Mouse (Mus musculus) forebrain, embryonic 12.5 days (tissue): ENCODE results near the gene Hmga1. TPM values are rescaled to one million over a fixed set of nuclear protein-coding genes. Genes with fewer than 3 reads are reported as not detected.

Experiments used
- ATAC-seq: fragments of 200-750 bp; cut with Nextera tagmentation; 2 replicates; pipeline ENCODE4 v1.8.0; 2017; ENCODE audit warnings: moderate TSS enrichment; ENCODE audit not compliant: low FRiP score
- H3K27ac ChIP-seq: fragments of 300-500 bp; sonication (generic); 2 replicates; pipeline ENCODE4 v1.5.1; 2016; ENCODE audit warnings: mild to moderate bottlenecking
- H3K27me3 ChIP-seq: fragments of 300-500 bp; sonication (generic); 2 replicates; pipeline ENCODE4 v1.6.1; 2016; ENCODE audit warnings: mild to moderate bottlenecking
- H3K36me3 ChIP-seq: fragments of 300-500 bp; sonication (generic); replicated peaks from 2 replicates; pipeline ENCODE4 v1.6.1; 2016; ENCODE audit warnings: mild to moderate bottlenecking
- H3K4me1 ChIP-seq: fragments of 300-500 bp; sonication (generic); 2 replicates; pipeline ENCODE4 v1.6.1; 2016
- H3K4me2 ChIP-seq: fragments of 300-500 bp; sonication (generic); 2 replicates; pipeline ENCODE4 v1.6.1; 2016; ENCODE audit warnings: mild to moderate bottlenecking, moderate library complexity
- H3K4me3 ChIP-seq: fragments of 300-500 bp; sonication (generic); replicated peaks from 2 replicates; pipeline ENCODE4 v1.5.1; 2016; ENCODE audit warnings: mild to moderate bottlenecking
- H3K9ac ChIP-seq: fragments of 300-500 bp; sonication (generic); 2 replicates; pipeline ENCODE4 v1.6.1; 2016; ENCODE audit warnings: mild to moderate bottlenecking
- H3K9me3 ChIP-seq: fragments of 300-500 bp; sonication (generic); 2 replicates; pipeline ENCODE4 v1.6.1; 2016
- WGBS: fragments of 180-500 bp; shearing (Covaris S2); methylation state at CpG from one replicate; pipeline ENCODE4 v1.1.7; 2016; 5-methylcytosine and 5-hydroxymethylcytosine counted together
- polyA plus RNA-seq: library from polyadenylated mRNA; unstranded; fragments of >200 nt; fragmentation: Nextera tagmentation; extraction: Ambion mirVana; gene quantifications from 2 replicates; pipeline ENCODE4 v1.2.1, GENCODE M21; 2016

Gene Hmga1
- polyA plus RNA-seq, 1 experiment from 2014 or later = 214 TPM

DNA sequence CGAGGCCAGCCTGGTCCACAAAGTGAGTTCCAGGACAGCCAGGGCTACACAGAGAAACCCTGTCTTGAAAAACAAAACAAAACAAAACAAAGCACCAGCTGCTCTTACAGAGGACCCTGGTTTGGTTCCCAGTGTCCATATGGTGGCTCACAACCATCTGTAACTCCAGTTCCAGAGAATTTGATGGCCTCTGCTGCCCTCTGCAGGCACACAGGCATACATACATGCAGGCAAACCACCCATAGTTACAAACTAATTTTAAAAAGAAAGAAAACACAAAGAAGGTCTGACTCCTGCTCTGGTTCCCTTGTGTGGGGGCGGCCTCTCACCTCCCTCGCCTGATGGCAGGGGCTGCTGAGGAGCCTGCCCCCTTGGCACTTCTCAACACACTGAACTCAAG lies 22.9 kb upstream of the Hmga1 start:
- Histone ChIP-seq H3K9ac (no peak overlapping the region), H3K4me1 (peaks cover 4% of the 10 kb centered on the region; the same call in 1 of the 2 replicates), H3K9me3 (no peaks in the 10 kb centered on the region), H3K27me3 (0 out of 2 replicates have a peak, but pooled peaks cover 3% of the 10 kb centered on the region), H3K36me3 (no peaks in the 10 kb centered on the region), H3K4me2 (no peak overlapping the region), H3K4me3 (no peak overlapping the region), H3K27ac (no peak overlapping the region)
- 85% methylated on average over 3 of the region's 3 CpGs for WGBS
- no peak for ATAC-seq

DNA sequence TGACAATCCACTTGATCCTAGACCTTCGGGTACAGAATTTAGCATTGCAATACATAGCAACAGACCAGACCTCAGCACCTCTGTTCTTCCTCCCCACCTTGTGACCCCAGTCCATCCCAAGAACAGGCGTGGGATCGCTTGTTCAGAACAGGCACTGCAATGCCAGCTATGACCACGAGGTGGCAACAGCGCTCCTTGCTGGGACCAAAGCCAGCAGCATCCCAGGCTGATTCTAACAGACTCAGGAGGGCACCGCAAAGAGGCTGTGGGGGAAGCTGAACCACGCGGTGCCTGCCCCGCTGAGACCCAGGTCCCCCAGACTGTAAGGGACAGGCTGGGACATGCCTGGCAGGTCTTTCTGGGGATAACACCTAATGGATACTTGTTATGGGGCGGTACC lies 21.6 kb upstream of the Hmga1 start:
- Histone ChIP-seq H3K4me1 (peaks cover 4% of the 10 kb centered on the region; the same call in 1 of the 2 replicates), H3K9ac (no peak overlapping the region), H3K9me3 (no peaks in the 10 kb centered on the region), H3K4me2 (peak overlapping the region; percentile 32), H3K27ac (no peak overlapping the region), H3K27me3 (0 out of 2 replicates have a peak, but pooled peaks cover 3% of the 10 kb centered on the region), H3K36me3 (no peaks in the 10 kb centered on the region), H3K4me3 (no peak overlapping the region)
- peak; percentile 69; the same call in 1 of the 2 replicates for ATAC-seq
- WGBS = 4% methylated on average over 10 of the region's 10 CpGs

- H3K9ac ChIP-seq = no peak overlapping the region
- no peak overlapping the region for H3K4me3 ChIP-seq
- no peaks in the 10 kb centered on the region; the same call in 1 of the 2 replicates for H3K4me1 ChIP-seq
- no peaks in the 10 kb centered on the region for H3K36me3 ChIP-seq
- H3K27ac ChIP-seq = no peak overlapping the region
- no peak for ATAC-seq
- no peaks in the 10 kb centered on the region for H3K9me3 ChIP-seq
- WGBS = 85% methylated on average over 2 of the region's 2 CpGs
- peaks cover 3% of the 10 kb centered on the region; the same call in 1 of the 2 replicates for H3K27me3 ChIP-seq
- H3K4me2 ChIP-seq = no peak overlapping the region
These were observed 15.0 kb upstream of the Hmga1 start for GRCm38 (mm10) chr17:27541261-27541660.

GRCm38 (mm10) chr17:27541984-27542383 lies 14.3 kb upstream of the Hmga1 start:
- Histone ChIP-seq H3K4me2 (no peak overlapping the region), H3K27ac (no peak overlapping the region), H3K4me3 (no peak overlapping the region), H3K9me3 (no peaks in the 10 kb centered on the region), H3K36me3 (no peaks in the 10 kb centered on the region), H3K27me3 (peaks cover 7% of the 10 kb centered on the region; the same call in 1 of the 2 replicates), H3K4me1 (no peaks in the 10 kb centered on the region; the same call in 1 of the 2 replicates), H3K9ac (no peak overlapping the region)
- no peak for ATAC-seq
- WGBS = 79% methylated on average over 3 of the region's 3 CpGs

DNA sequence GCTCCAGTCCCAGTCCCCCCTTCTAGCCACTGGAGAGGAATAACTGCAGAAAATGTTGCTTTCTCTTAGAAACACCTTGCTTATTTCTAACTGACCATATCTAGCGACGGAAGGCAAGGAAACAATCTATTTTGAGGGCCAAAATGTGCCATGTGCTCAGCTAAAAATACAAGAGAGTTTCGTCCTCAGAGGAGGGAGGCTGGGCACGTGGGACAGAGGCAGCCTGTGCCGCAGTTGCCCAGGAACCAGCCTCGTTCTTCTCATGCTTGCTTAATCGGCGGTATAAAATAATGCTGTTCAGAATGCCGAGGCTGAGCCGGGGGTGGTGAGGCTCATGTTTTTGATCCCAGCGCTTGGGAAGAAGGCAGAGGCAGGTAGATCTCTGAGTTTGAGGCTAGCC lies 11.7 kb upstream of the Hmga1 start:
- H3K36me3 ChIP-seq = no peaks in the 10 kb centered on the region
- no peak overlapping the region for H3K4me3 ChIP-seq
- ATAC-seq = no peak
- H3K4me1 ChIP-seq = peaks cover 12% of the 10 kb centered on the region
- WGBS = 86% methylated on average over 11 of the region's 11 CpGs
- H3K4me2 ChIP-seq = no peak overlapping the region
- peaks cover 5% of the 10 kb centered on the region; the same call in 1 of the 2 replicates for H3K27me3 ChIP-seq
- no peak overlapping the region for H3K9ac ChIP-seq
- H3K27ac ChIP-seq = no peak overlapping the region
- H3K9me3 ChIP-seq = no peaks in the 10 kb centered on the region

GRCm38 (mm10) chr17:27545991-27546390 lies 10.3 kb upstream of the Hmga1 start:
- Histone ChIP-seq H3K27me3 (peaks cover 5% of the 10 kb centered on the region; the same call in 1 of the 2 replicates), H3K9me3 (no peaks in the 10 kb centered on the region), H3K36me3 (no peaks in the 10 kb centered on the region), H3K4me2 (no peak overlapping the region), H3K9ac (no peak overlapping the region), H3K27ac (no peak overlapping the region), H3K4me3 (no peak overlapping the region), H3K4me1 (peaks cover 15% of the 10 kb centered on the region)
- WGBS = 53% methylated on average over 12 of the region's 12 CpGs
- ATAC-seq = no peak

- Histone ChIP-seq H3K4me3 (no peak overlapping the region), H3K9me3 (no peaks in the 10 kb centered on the region), H3K27ac (no peak overlapping the region), H3K9ac (no peak overlapping the region), H3K27me3 (peaks cover 5% of the 10 kb centered on the region; the same call in 1 of the 2 replicates), H3K4me1 (peaks cover 15% of the 10 kb centered on the region), H3K36me3 (no peaks in the 10 kb centered on the region), H3K4me2 (no peak overlapping the region)
- ATAC-seq = no peak
- WGBS = 63% methylated on average over 7 of the region's 7 CpGs
These were observed 9.7 kb upstream of the Hmga1 start for GRCm38 (mm10) chr17:27546574-27547085.

- no peak overlapping the region for H3K4me2 ChIP-seq
- H3K27me3 ChIP-seq = peaks cover 5% of the 10 kb centered on the region; the same call in 1 of the 2 replicates
- H3K27ac ChIP-seq = no peak overlapping the region
- no peak for ATAC-seq
- 76% methylated on average over 9 of the region's 9 CpGs for WGBS
- peaks cover 15% of the 10 kb centered on the region for H3K4me1 ChIP-seq
- H3K9me3 ChIP-seq = no peaks in the 10 kb centered on the region
- H3K4me3 ChIP-seq = no peak overlapping the region
- H3K9ac ChIP-seq = no peak overlapping the region
- H3K36me3 ChIP-seq = no peaks in the 10 kb centered on the region
These were observed 8.9 kb upstream of the Hmga1 start for GRCm38 (mm10) chr17:27547253-27547868.

GRCm38 (mm10) chr17:27549234-27549633 lies 7.1 kb upstream of the Hmga1 start:
- Histone ChIP-seq H3K4me2 (0 out of 2 replicates have a peak overlapping the region, but pooled peaks have one; percentile 15), H3K27ac (peak overlapping the region; percentile 48)

DNA sequence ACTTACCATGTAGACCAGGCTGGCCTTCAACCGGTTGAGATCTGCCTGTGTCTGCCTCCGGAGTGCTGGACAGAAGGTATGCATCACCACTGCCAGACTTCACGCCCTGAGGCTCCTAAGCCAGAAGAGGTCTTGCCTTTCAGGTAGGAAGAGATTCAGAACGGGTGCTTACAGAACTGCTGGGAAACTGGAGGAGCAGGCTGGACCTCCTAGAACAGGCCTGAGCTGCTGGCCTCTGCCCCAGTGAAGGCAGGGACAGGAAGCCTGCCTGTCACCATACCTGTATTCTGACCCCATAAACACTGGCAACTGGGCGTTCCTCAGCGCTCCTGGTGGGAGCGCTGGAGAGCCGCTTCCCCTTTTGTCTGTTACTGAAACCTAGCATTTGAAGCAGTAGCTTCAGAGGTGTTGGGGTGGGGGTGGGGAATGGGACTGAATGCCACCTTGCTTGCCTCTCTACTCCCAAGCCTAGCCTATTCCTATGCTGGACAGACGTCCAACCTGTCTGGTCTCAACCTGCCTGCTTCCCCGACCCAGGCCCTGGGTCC lies 4.8 kb upstream of the Hmga1 start:
- H3K4me3 ChIP-seq = no peak overlapping the region
- H3K27me3 ChIP-seq = peaks cover 6% of the 10 kb centered on the region
- no peak overlapping the region for H3K9ac ChIP-seq
- WGBS = 60% methylated on average over 10 of the region's 10 CpGs
- H3K9me3 ChIP-seq = no peaks in the 10 kb centered on the region
- H3K36me3 ChIP-seq = no peaks in the 10 kb centered on the region
- peaks cover 31% of the 10 kb centered on the region for H3K4me1 ChIP-seq
- no peak for ATAC-seq
- no peak overlapping the region for H3K4me2 ChIP-seq
- no peak overlapping the region for H3K27ac ChIP-seq

More at GRCm38 (mm10) chr17:27549234-27549633, 7.1 kb upstream of the Hmga1 start:
- Histone ChIP-seq H3K27me3 (peaks cover 9% of the 10 kb centered on the region), H3K4me3 (no peak overlapping the region), H3K9me3 (no peaks in the 10 kb centered on the region), H3K36me3 (no peaks in the 10 kb centered on the region), H3K9ac (peak overlapping the region; percentile 33), H3K4me1 (peaks cover 15% of the 10 kb centered on the region)
- ATAC-seq = no peak; the same call in 1 of the 2 replicates
- 44% methylated on average over 8 of the region's 8 CpGs for WGBS

DNA sequence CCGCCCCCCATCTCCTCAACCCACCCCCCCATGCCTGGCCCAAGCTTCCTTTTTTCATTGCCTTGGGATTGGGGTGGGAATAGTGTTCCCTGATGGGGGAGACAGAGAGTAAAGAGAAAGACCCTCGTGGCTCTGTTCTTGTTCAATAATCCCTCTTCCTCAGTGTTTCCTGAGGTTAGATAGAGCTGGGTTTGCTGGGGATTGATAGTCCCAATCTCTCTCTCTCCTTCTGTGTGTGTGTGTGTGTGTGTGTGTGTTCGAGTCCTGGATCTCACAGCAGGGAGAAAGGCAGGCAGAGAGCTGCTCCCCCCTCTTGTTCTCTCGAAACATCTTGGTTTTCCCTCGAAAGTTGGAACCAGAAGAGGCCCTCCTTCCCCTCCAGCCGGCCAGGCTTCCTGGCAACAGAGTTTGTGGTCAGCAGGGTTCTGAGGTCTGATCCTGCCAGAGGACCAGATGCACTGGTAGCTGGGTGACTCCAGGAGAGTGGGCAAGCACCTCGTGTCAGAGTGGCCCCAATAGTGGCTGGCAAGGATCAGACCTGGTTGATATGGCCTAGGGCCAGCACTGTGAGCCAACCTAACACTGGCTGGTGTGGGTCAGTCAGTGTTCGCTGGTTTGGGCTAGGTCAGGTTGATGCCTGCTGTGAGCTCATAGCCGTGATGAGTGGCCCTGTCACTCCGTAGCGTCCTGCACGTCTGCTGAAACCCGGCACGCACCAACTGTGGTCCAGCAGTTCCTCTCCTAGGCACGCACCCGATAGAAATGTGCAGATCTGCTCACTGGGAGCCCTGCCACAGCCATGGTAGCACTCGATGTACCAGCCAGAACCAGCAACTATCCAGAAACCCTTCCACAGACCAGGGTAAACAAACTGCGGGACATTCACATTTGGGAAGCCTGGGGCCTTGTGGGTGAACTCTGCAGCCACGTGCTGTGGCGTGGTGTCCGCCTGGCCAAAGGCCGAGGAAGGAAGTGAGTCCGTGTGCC lies 3.8 kb upstream of the Hmga1 start:
- Histone ChIP-seq H3K4me3 (no peak overlapping the region), H3K27ac (no peak overlapping the region), H3K36me3 (no peaks in the 10 kb centered on the region), H3K4me1 (peaks cover 34% of the 10 kb centered on the region), H3K4me2 (no peak overlapping the region), H3K27me3 (peaks cover 4% of the 10 kb centered on the region), H3K9ac (no peak overlapping the region), H3K9me3 (no peaks in the 10 kb centered on the region)
- WGBS = 85% methylated on average over 23 of the region's 23 CpGs
- ATAC-seq = no peak
